Mouse (Mus musculus) MEL (cell line): ENCODE data around the gene Usp25. TPM values are rescaled to one million over a fixed set of nuclear protein-coding genes. Genes with fewer than 3 reads are reported as not detected.
A peak's percentile ranks its signal among the peaks of the same experiment; 100 is the strongest.

Experiments
- DNase-seq: peaks from one replicate; pipeline ENCODE4 v3.0.0; 2011; ENCODE audit warnings: low read depth, low spot score
- H3K27ac ChIP-seq: 2 replicates; pipeline ENCODE4 v1.5.1; 2012; ENCODE audit warnings: low read depth, mild to moderate bottlenecking, control low read depth, low read length, moderate library complexity; ENCODE audit not compliant: control insufficient read depth
- H3K27me3 ChIP-seq, 2 experiments: fragments of 150-350 bp in 1 of 2; sonication (generic) in 1 of 2; 2 replicates each; pipeline ENCODE4 v1.6.1; 2012; ENCODE audit warnings: low read length in 2 of 2, mild to moderate bottlenecking in 2 of 2, improper control_type of control experiment in 1 of 2, moderate library complexity in 1 of 2; ENCODE audit not compliant: insufficient read depth in 2 of 2, control insufficient read depth in 1 of 2
- H3K36me3 ChIP-seq, 2 experiments: 2 replicates each; pipeline ENCODE4 v1.6.1; 2012 to 2014; ENCODE audit warnings: low read length in 2 of 2, improper control_type of control experiment in 1 of 2, inconsistent platforms in 1 of 2, mild to moderate bottlenecking in 1 of 2; ENCODE audit not compliant: insufficient read depth in 2 of 2, control insufficient read depth in 1 of 2
- H3K4me1 ChIP-seq, 2 experiments: fragments of 150-350 bp in 1 of 2; sonication (generic) in 1 of 2; 2 replicates each; pipeline ENCODE4 v1.6.1; 2012; ENCODE audit warnings: low read length in 2 of 2, improper control_type of control experiment in 1 of 2, mild to moderate bottlenecking in 1 of 2; ENCODE audit not compliant: insufficient read depth in 2 of 2, control insufficient read depth in 1 of 2
- H3K4me3 ChIP-seq, 2 experiments: fragments of 150-350 bp in 1 of 2; sonication (generic) in 1 of 2; 2 replicates each; pipeline ENCODE4 v1.5.1; 2012; ENCODE audit warnings: low read depth in 2 of 2, low read length in 2 of 2, mild to moderate bottlenecking in 2 of 2, moderate library complexity in 2 of 2, control low read depth in 1 of 2, improper control_type of control experiment in 1 of 2; ENCODE audit not compliant: control insufficient read depth in 1 of 2, insufficient read depth in 1 of 2
- H3K79me2 ChIP-seq: 2 replicates; pipeline ENCODE4 v1.6.1; 2012; ENCODE audit warnings: mild to moderate bottlenecking, low read length, moderate library complexity; ENCODE audit not compliant: control insufficient read depth, poor library complexity, insufficient read depth
- H3K9ac ChIP-seq: 2 replicates; pipeline ENCODE4 v1.6.1; 2012; ENCODE audit warnings: low read depth, mild to moderate bottlenecking, control low read depth, low read length, moderate library complexity; ENCODE audit not compliant: control insufficient read depth, poor library complexity, severe bottlenecking
- H3K9me3 ChIP-seq: fragments of 150-350 bp; sonication (generic); replicated peaks from 2 replicates; pipeline ENCODE4 v1.6.1; 2012; ENCODE audit warnings: mild to moderate bottlenecking, low read length, improper control_type of control experiment, moderate library complexity; ENCODE audit not compliant: insufficient read depth
- BHLHE40 ChIP-seq: IDR thresholded peaks from 2 replicates; pipeline ENCODE4 v1.6.1; 2012; ENCODE audit warnings: low read depth, mild to moderate bottlenecking, inconsistent platforms, low read length, improper control_type of control experiment, borderline replicate concordance
- CHD2 ChIP-seq: IDR thresholded peaks from 2 replicates; pipeline ENCODE4 v1.6.1; 2011; ENCODE audit warnings: low read length, improper control_type of control experiment
- E2F4 ChIP-seq: IDR thresholded peaks from 2 replicates; pipeline ENCODE4 v1.6.1; 2011; ENCODE audit warnings: low read depth, low read length, improper control_type of control experiment, borderline replicate concordance
- EP300 ChIP-seq, 2 experiments: IDR thresholded peaks; 2 replicates each; pipeline ENCODE4 v1.6.1; 2011; ENCODE audit warnings: improper control_type of control experiment in 2 of 2, low read length in 2 of 2, low read depth in 1 of 2, mild to moderate bottlenecking in 1 of 2
- ETS1 ChIP-seq: IDR thresholded peaks from 2 replicates; pipeline ENCODE4 v1.6.1; 2012; ENCODE audit warnings: low read depth, mild to moderate bottlenecking, inconsistent platforms, low read length, improper control_type of control experiment, moderate library complexity
- GATA1 ChIP-seq: IDR thresholded peaks from 2 replicates; pipeline ENCODE4 v1.6.1; 2011; ENCODE audit warnings: low read depth, low read length, improper control_type of control experiment
- HCFC1 ChIP-seq: IDR thresholded peaks from 2 replicates; pipeline ENCODE4 v1.6.1; 2012; ENCODE audit warnings: low read depth, mild to moderate bottlenecking, inconsistent platforms, low read length, improper control_type of control experiment, moderate library complexity
- MAFK ChIP-seq: IDR thresholded peaks from 2 replicates; pipeline ENCODE4 v1.6.1; 2011; ENCODE audit warnings: low read depth, mild to moderate bottlenecking, low read length, improper control_type of control experiment, borderline replicate concordance
- MXI1 ChIP-seq: IDR thresholded peaks from 2 replicates; pipeline ENCODE4 v1.6.1; 2011; ENCODE audit warnings: mild to moderate bottlenecking, low read depth, low read length, improper control_type of control experiment
- MYB ChIP-seq: IDR thresholded peaks from 2 replicates; pipeline ENCODE4 v1.6.1; 2011; ENCODE audit warnings: mild to moderate bottlenecking, low read depth, low read length, improper control_type of control experiment
- MYC ChIP-seq: IDR thresholded peaks from 2 replicates; pipeline ENCODE4 v1.6.1; 2011; ENCODE audit warnings: low read depth, mild to moderate bottlenecking, low read length, improper control_type of control experiment, moderate library complexity
- POLR2A ChIP-seq, 2 experiments: IDR thresholded peaks; 2 replicates each; pipeline ENCODE4 v1.6.1; 2011 to 2012; ENCODE audit warnings: low read length in 2 of 2, mild to moderate bottlenecking in 2 of 2, control low read depth in 1 of 2, improper control_type of control experiment in 1 of 2, low read depth in 1 of 2, moderate library complexity in 1 of 2; ENCODE audit not compliant: control insufficient read depth in 1 of 2, insufficient read depth in 1 of 2, poor library complexity in 1 of 2
- RAD21 ChIP-seq: IDR thresholded peaks from 2 replicates; pipeline ENCODE4 v1.6.1; 2011; ENCODE audit warnings: mild to moderate bottlenecking, low read depth, low read length, improper control_type of control experiment
- RCOR1 ChIP-seq: IDR thresholded peaks from 2 replicates; pipeline ENCODE4 v1.6.1; 2012; ENCODE audit warnings: low read depth, mild to moderate bottlenecking, inconsistent platforms, low read length, improper control_type of control experiment
- SIN3A ChIP-seq: IDR thresholded peaks from 2 replicates; pipeline ENCODE4 v1.6.1; 2012; ENCODE audit warnings: low read length, improper control_type of control experiment, inconsistent platforms
- SMC3 ChIP-seq: IDR thresholded peaks from 2 replicates; pipeline ENCODE4 v1.6.1; 2011; ENCODE audit warnings: low read depth, low read length, improper control_type of control experiment
- TAL1 ChIP-seq: IDR thresholded peaks from 2 replicates; pipeline ENCODE4 v1.6.1; 2012; ENCODE audit warnings: mild to moderate bottlenecking, inconsistent platforms, low read length, moderate library complexity, mixed read lengths
- TCF12 ChIP-seq: IDR thresholded peaks from 2 replicates; pipeline ENCODE4 v1.6.1; 2014; ENCODE audit warnings: low read depth, mild to moderate bottlenecking, inconsistent platforms, low read length, improper control_type of control experiment, moderate library complexity
- ZC3H11A ChIP-seq: IDR thresholded peaks from 2 replicates; pipeline ENCODE4 v1.6.1; 2012; ENCODE audit warnings: low read depth, mild to moderate bottlenecking, inconsistent platforms, low read length, improper control_type of control experiment
- ZNF384 ChIP-seq: IDR thresholded peaks from 2 replicates; pipeline ENCODE4 v1.6.1; 2012; ENCODE audit warnings: low read depth, mild to moderate bottlenecking, inconsistent platforms, low read length, improper control_type of control experiment
- polyA plus RNA-seq, 2 experiments: library from polyadenylated mRNA; stranded (reverse) in 1 of 2; unstranded in 1 of 2; fragments of >175 nt in 1 of 2; fragments of >200 nt in 1 of 2; gene quantifications; 2 replicates each; pipeline versions ENCODE4 v1.2.1 to v1.2.4; 2012; ENCODE audit warnings: low replicate concordance in 2 of 2, low read depth in 1 of 2; ENCODE audit not compliant: insufficient read length in 2 of 2, insufficient read depth in 1 of 2, missing spikeins in 1 of 2
- total RNA-seq: library from RNA; depleted of rRNA; stranded (reverse); fragments of 300-350 nt; gene quantifications from 2 replicates; pipeline ENCODE4 v1.2.3, GENCODE M21; 2012

Usp25 gene
- total and polyA plus RNA-seq, 3 experiments, result 43.0 to 45.6 TPM; not detected in 1

DNA sequence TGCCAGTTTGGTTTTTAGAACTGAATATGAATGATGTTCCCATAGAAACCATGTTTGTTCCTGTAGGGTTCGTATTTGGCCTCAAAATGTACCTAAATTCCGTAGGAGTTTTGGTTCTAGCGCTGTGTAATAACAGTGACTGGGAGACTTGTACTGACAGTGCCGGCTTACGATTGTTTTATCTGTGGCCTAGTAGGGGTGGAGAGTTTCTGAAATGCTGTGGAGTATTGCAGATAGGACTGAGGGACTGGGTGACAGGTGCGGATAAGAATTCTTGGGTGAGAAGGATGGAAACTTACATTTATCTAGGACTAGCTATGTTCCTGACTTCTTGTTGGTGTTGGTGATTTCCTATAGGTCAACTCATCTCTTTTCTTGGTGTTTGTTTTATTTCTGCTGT is 13.4 kb downstream of the Usp25 start:
- Histone ChIP-seq H3K4me1 (peaks cover 33 to 59% of the 10 kb centered on the region in 2 experiments), H3K36me3 (peaks cover 0 to 73% of the 10 kb centered on the region in 2 experiments; a peak in 2 of 4 replicates), H3K4me3 (peak overlapping the region in 1 of 2 experiments; percentile 10; a peak in 1 of 4 replicates), H3K27ac (peak overlapping the region; percentile 76), H3K27me3 (no peaks in the 10 kb centered on the region), H3K79me2 (peaks cover 39% of the 10 kb centered on the region), H3K9ac (peak overlapping the region; percentile 17; the same call in 1 of the 2 replicates), H3K9me3 (no peaks in the 10 kb centered on the region)
- peak; percentile 89 for DNase-seq
- peak; percentile 97 for TF ChIP-seq EP300 (IDR thresholded peaks at IDR 0.05; ENCODE audit: low read depth in 1 of 2, low read length in 2 of 2)
- peak; percentile 97 for TF ChIP-seq TCF12
- peak; percentile 39; the same call in 1 of the 2 replicates for TF ChIP-seq BHLHE40
- peak; percentile 61 for TF ChIP-seq MYB
- peak; percentile 50; the same call in 1 of the 2 replicates for TF ChIP-seq HCFC1
- peak; percentile 89 for TF ChIP-seq TAL1
- TF ChIP-seq ZNF384, result peak; percentile 51; the same call in 1 of the 2 replicates
- peak; percentile 98 for TF ChIP-seq GATA1
- TF ChIP-seq RCOR1, result peak; percentile 87
- TF ChIP-seq POLR2A (IDR thresholded peaks at IDR 0.05; ENCODE audit: control insufficient read depth in 1 of 2, insufficient read depth in 1 of 2, low read depth in 1 of 2, low read length in 2 of 2, poor library complexity in 1 of 2), result no peak
- TF ChIP-seq MYC, result 0 out of 2 replicates have a peak, but pooled peaks have one; percentile 27
- TF ChIP-seq ETS1, result peak; percentile 89
- TF ChIP-seq RAD21, result no peak
- peak; percentile 24; the same call in 1 of the 2 replicates for TF ChIP-seq MAFK
- no peak for TF ChIP-seq CHD2
- TF ChIP-seq MXI1, result peak; percentile 68
- no peak for TF ChIP-seq E2F4
- TF ChIP-seq SIN3A, result peak; percentile 86

DNA sequence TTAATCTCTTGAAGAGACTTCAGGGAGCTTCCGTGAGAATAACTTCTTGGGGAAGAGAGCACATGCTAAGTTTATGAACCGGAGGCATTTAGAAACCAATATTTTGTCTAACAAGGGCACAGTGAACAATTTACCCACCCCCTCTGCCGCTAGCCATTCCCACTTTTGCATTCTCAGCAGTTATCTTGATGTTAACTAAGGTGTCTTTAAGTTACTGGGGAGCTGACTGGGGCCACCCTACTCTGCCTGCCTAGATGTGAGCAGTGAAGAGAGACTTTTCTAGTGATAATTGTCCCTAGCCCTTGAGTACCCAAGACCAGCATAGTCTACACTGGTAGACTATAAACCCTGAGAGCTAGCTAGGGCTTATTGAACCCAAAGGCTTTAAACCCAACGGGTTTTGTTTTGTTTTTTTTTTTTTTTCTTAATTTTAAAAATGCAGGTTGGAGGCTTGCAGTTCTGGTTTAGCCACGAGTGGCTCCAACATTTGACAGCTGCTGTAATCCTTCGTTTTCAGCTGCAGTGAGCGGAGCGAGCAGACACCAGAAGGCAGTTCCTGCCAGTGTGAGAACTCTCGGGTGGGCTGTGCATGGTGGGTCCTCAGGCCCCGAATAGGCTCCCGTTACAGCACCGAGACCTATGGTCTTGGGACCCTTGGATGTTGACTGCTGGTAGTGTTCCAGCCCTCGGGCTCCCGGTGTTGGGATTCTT is 14.6 kb downstream of the Usp25 start:
- no peak overlapping the region for H3K9ac ChIP-seq
- peaks cover 32 to 56% of the 10 kb centered on the region in 2 experiments for H3K4me1 ChIP-seq
- TF ChIP-seq SMC3 (no peak), ETS1 (0 out of 2 replicates have a peak, but pooled peaks have one; percentile 8), ZC3H11A (no peak), MXI1 (no peak), MAFK (peak; percentile 52; the same call in 1 of the 2 replicates)
- H3K27me3 ChIP-seq, result no peaks in the 10 kb centered on the region
- peak; percentile 38 for DNase-seq
- H3K36me3 ChIP-seq, result peaks cover 0 to 68% of the 10 kb centered on the region in 2 experiments; a peak in 2 of 4 replicates
- no peaks in the 10 kb centered on the region for H3K9me3 ChIP-seq
- no peak overlapping the region for H3K4me3 ChIP-seq
- peaks cover 38% of the 10 kb centered on the region for H3K79me2 ChIP-seq
- peak overlapping the region; percentile 62 for H3K27ac ChIP-seq
